33 mouse cellular contexts compared by ENCODE assay signal in the genomic region with DNA sequence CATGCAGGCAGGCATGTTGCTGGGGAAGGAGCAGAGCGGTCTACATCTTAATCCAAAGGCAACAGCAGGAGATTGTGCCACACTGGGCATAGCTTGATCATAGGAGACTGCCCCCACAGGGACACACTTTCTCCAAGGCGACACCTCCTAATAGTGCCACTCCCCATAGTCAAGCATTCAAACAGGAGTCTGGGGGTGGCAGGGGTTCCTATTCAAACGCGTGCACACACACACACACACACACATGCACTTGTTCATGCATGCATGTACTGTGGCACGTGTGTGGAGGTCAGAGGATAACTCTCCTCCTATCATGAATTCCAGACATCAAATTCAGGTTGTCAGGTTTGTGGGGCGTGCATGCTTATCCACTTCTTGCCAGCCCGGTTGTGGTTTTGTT. TPM values are rescaled to one million over a fixed set of nuclear protein-coding genes. Genes with fewer than 3 reads are reported as not detected.
"Had no signal": no experiment of that assay in that cellular context is flagged by ENCODE, and none has a peak within 500 bp of the region (broad histone marks: within the 10 kb centered on the region; RNA-seq: fewer than 3 reads in every experiment).

No protein-coding gene starts in this region.

- H3K4me3 ChIP-seq: embryonic facial prominence, embryonic 10.5 days; embryonic facial prominence, embryonic 12.5 days; embryonic facial prominence, embryonic 13.5 days; embryonic facial prominence, embryonic 15.5 days; erythroblast, embryonic 14.5 days; forebrain, embryonic 10.5 days; forebrain, embryonic 12.5 days; forebrain, embryonic 13.5 days; forebrain, embryonic 15.5 days; gastrocnemius, adult 2 months; heart, adult 2 months had no signal

- DNase-seq: cerebellum, adult 8-10 months; cerebellum, adult 9-10 months; cerebellum, adult 9-11 months; cerebellum, postnatal 10 days; cerebellum, postnatal 14 days; cerebellum, postnatal 25 days; cerebellum, postnatal 36 days; embryo, embryonic 11 days; forebrain, postnatal 0 days; gastrocnemius, adult 2 months; gastrocnemius, postnatal 10 days; gastrocnemius, postnatal 25 days; gastrocnemius, postnatal 36 days; heart, adult 11 months; heart, adult 18-20 months; heart, adult 2 months had no signal

- H3K9me3 ChIP-seq: embryonic facial prominence, embryonic 10.5 days; embryonic facial prominence, embryonic 12.5 days; embryonic facial prominence, embryonic 13.5 days; embryonic facial prominence, embryonic 15.5 days; forebrain, embryonic 10.5 days; forebrain, embryonic 12.5 days; forebrain, embryonic 13.5 days; forebrain, embryonic 15.5 days had no signal

- H3K27ac ChIP-seq: embryonic facial prominence, embryonic 10.5 days; embryonic facial prominence, embryonic 12.5 days; embryonic facial prominence, embryonic 13.5 days; embryonic facial prominence, embryonic 15.5 days; forebrain, embryonic 10.5 days; forebrain, embryonic 12.5 days; forebrain, embryonic 13.5 days; forebrain, embryonic 15.5 days; gastrocnemius, adult 2 months; heart, adult 2 months had no signal

- H3K9ac ChIP-seq: embryonic facial prominence, embryonic 12.5 days; embryonic facial prominence, embryonic 13.5 days; embryonic facial prominence, embryonic 15.5 days; forebrain, embryonic 12.5 days; forebrain, embryonic 13.5 days; forebrain, embryonic 15.5 days; forebrain, postnatal 0 days had no signal

- ATAC-seq: forebrain, embryonic 13.5 days; forebrain, embryonic 14.5 days; forebrain, embryonic 15.5 days; forebrain, embryonic 16.5 days; forebrain, postnatal 0 days had no signal

- H3K4me2 ChIP-seq: embryonic facial prominence, embryonic 12.5 days; embryonic facial prominence, embryonic 13.5 days; embryonic facial prominence, embryonic 15.5 days; forebrain, embryonic 12.5 days; forebrain, embryonic 13.5 days; forebrain, embryonic 15.5 days had no signal

- H3K27me3 ChIP-seq: embryonic facial prominence, embryonic 12.5 days; embryonic facial prominence, embryonic 13.5 days; embryonic facial prominence, embryonic 15.5 days; forebrain, embryonic 12.5 days; forebrain, embryonic 13.5 days; forebrain, embryonic 15.5 days had no signal

RNA-seq across cellular contexts. Expression of a gene that starts 23.4 kb away (rescaled TPM):
- total RNA-seq: common myeloid progenitor, adult 5-6 weeks; granulocyte monocyte progenitor cell, adult 5-6 weeks had no signal
- polyA plus RNA-seq: erythroblast, embryonic 14.5 days had no signal

RNA-seq across cellular contexts. Expression of a gene that starts 29.6 kb away (rescaled TPM):
- total RNA-seq: common myeloid progenitor, adult 5-6 weeks; gastrocnemius, postnatal 4 days; granulocyte monocyte progenitor cell, adult 5-6 weeks had no signal
- polyA plus RNA-seq: cortical plate, adult 2 months; embryonic facial prominence, embryonic 13.5 days; erythroblast, embryonic 14.5 days; forebrain, embryonic 10.5 days; forebrain, embryonic 11.5 days; forebrain, embryonic 12.5 days; forebrain, embryonic 14.5 days; forebrain, embryonic 15.5 days; forebrain, embryonic 16.5 days; frontal cortex, adult 2 months had no signal
